Mouse (Mus musculus): ENCODE measurements around the gene Ebf4. TPM values are rescaled to one million over a fixed set of nuclear protein-coding genes. Genes with fewer than 3 reads are reported as not detected.

Gene Ebf4
- polyA plus RNA-seq, 1 experiment from 2014 or later, result 4.5 TPM

GRCm38 (mm10) chr2:130408194-130408593 lies 113.2 kb downstream of the Ebf4 start:
- no peaks in the 10 kb centered on the region for H3K9me3 ChIP-seq (ENCODE audit: control insufficient read depth, low read length)
- no peaks in the 10 kb centered on the region for H3K4me1 ChIP-seq (replicated peaks; ENCODE audit: control insufficient read depth, insufficient read depth, low read length)
- H3K4me2 ChIP-seq (replicated peaks), result no peak overlapping the region
- ATAC-seq (ENCODE audit: low FRiP score) (no peak), DNase-seq (ENCODE audit: low spot score) (peak; percentile 39)
- H3K36me3 ChIP-seq (replicated peaks; ENCODE audit: control insufficient read depth, insufficient read depth), result no peaks in the 10 kb centered on the region
- no peaks in the 10 kb centered on the region for H3K27me3 ChIP-seq (ENCODE audit: control insufficient read depth, insufficient read depth, low read length)
- 22% methylated on average over 6 of the region's 6 CpGs for WGBS
- no peak overlapping the region for H3K27ac ChIP-seq
- no peak overlapping the region for H3K4me3 ChIP-seq (replicated peaks; ENCODE audit: low read length)
- H3K9ac ChIP-seq, result no peak overlapping the region

DNA sequence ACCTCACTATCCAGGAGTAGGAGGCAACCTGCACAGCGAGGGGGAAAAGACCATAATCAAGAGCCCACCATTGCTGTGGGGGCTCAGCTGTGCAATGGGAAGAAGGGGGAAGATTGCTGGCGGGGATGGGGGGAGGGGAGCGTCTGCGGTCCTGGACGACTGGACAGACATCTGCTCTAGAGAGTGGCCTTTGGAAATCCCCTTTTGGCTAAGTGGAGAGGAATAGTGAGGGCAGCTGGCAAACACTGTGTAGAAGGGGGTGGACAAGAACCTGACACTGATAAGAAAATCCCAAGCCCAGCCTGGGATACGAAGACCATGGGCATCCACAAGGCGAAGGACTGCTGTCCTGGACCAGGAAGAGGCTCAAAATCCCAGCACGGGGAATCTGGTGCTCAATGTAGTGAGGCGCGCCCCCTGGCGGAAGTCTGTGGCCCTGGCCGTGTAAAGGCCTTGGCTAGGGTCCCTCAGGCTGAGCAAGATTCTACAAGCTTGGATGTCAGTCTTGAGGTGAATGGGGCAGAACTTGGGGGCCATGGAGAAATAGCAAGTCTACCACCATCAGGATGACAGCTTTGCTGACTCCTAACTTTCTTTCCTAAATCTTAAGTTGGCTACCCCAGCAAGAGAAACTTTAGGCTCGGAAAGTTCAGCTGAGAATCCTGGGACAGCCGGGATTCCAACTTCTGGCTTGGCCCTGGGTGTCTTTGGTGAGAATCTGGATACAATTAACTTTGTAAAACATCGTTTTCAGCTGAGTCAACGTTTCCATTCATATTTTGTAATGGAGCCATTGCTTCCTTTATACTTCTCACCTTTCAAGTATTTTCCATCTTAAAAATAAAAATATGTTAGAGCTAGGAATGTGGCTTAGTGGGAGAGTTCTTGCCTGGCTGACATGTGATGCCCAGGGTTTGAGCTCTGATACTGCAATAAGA lies 116.9 kb downstream of the Ebf4 start:
- H3K4me3 ChIP-seq (replicated peaks; ENCODE audit: low read length), result no peak overlapping the region
- H3K4me1 ChIP-seq (replicated peaks; ENCODE audit: control insufficient read depth, insufficient read depth, low read length), result no peaks in the 10 kb centered on the region
- H3K27me3 ChIP-seq (ENCODE audit: control insufficient read depth, insufficient read depth, low read length), result no peaks in the 10 kb centered on the region
- DNase-seq (ENCODE audit: low spot score) (peak; percentile 84), ATAC-seq (ENCODE audit: low FRiP score) (peak; percentile 86)
- no peak overlapping the region; the same call in 1 of the 2 replicates for H3K4me2 ChIP-seq (replicated peaks)
- whole genome bisulfite sequencing, result 33% methylated on average over 16 of the region's 16 CpGs
- no peak overlapping the region for H3K9ac ChIP-seq
- no peaks in the 10 kb centered on the region for H3K9me3 ChIP-seq (ENCODE audit: control insufficient read depth, low read length)
- no peaks in the 10 kb centered on the region for H3K36me3 ChIP-seq (replicated peaks; ENCODE audit: control insufficient read depth, insufficient read depth)
- H3K27ac ChIP-seq, result no peak overlapping the region

DNA sequence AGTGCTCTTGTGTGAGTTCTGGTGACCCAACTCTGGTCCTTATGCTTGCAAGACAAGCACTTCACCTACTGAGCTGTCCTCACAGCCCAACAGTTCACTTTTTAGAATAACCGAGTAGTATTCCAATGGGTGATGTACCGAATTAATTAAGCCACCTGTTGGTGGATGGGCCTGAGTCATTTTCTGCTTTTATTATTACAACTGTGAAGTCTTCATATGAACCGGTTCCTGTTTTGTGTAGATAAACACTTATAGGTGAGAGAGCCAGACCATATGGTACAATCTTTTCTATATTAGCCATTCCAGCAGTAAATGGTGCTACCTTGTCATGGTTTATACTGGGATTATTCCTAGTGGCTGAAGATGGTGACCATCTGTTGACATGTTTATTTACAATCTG lies 117.8 kb downstream of the Ebf4 start:
- H3K36me3 ChIP-seq (replicated peaks; ENCODE audit: control insufficient read depth, insufficient read depth), result no peaks in the 10 kb centered on the region
- no peak overlapping the region for H3K9ac ChIP-seq
- ATAC-seq (ENCODE audit: low FRiP score) (no peak), DNase-seq (ENCODE audit: low spot score) (no peak)
- 80% methylated on average over 3 of the region's 3 CpGs for WGBS
- no peaks in the 10 kb centered on the region for H3K4me1 ChIP-seq (replicated peaks; ENCODE audit: control insufficient read depth, insufficient read depth, low read length)
- H3K27me3 ChIP-seq (ENCODE audit: control insufficient read depth, insufficient read depth, low read length), result no peaks in the 10 kb centered on the region
- no peak overlapping the region for H3K4me2 ChIP-seq (replicated peaks)
- no peak overlapping the region for H3K27ac ChIP-seq
- no peak overlapping the region for H3K4me3 ChIP-seq (replicated peaks; ENCODE audit: low read length)
- H3K9me3 ChIP-seq (ENCODE audit: control insufficient read depth, low read length), result no peaks in the 10 kb centered on the region

DNA sequence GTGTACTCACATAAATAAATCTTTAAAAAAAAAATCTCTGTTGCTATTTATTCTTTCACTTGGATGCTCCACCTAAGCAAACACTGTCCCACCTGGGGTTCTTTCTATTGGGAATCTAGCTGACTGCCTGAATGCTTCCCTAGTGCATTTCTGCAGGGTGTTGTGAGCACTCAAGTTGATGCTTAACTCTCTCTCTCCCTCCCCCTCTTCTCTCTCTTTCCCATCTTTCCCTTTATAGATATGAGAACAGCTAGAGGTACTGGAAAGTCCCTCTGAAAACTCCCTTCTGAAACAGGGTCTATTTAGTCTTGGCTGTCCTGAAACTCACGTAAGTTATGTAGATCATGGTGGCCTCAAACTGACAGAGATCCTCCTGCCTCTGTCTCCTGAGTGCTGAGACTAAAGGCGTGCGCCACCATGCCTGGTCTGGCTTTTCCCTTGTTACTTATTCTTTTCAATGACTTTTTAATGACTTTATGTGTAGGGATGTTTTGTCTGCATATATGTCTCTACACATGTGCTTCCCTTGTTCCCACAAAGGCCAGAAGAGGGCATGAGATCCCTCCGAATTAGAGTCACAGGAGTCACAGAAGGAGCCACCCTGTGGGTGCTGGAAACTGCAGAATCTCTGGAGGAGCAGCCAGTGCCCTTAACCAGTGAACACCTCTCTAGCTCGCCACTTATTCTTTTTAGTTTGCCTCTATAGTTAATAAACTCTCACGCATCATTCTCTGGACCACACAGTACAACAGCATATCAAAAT lies 119.3 kb downstream of the Ebf4 start:
- Histone ChIP-seq H3K4me2 (replicated peaks) (no peak overlapping the region), H3K9me3 (ENCODE audit: control insufficient read depth, low read length) (no peaks in the 10 kb centered on the region), H3K27me3 (ENCODE audit: control insufficient read depth, insufficient read depth, low read length) (no peaks in the 10 kb centered on the region), H3K36me3 (replicated peaks; ENCODE audit: control insufficient read depth, insufficient read depth) (peaks cover 8% of the 10 kb centered on the region; the same call in 1 of the 2 replicates), H3K27ac (no peak overlapping the region), H3K4me1 (replicated peaks; ENCODE audit: control insufficient read depth, insufficient read depth, low read length) (no peaks in the 10 kb centered on the region), H3K9ac (no peak overlapping the region), H3K4me3 (replicated peaks; ENCODE audit: low read length) (no peak overlapping the region)
- no peak for ATAC-seq (ENCODE audit: low FRiP score)
- DNase-seq (ENCODE audit: low spot score), result no peak
- WGBS, result 77% methylated on average over 6 of the region's 6 CpGs

Other genes with a start within 250 kb of the Ebf4 start
- 0.07 TPM in 2 replicates for gene Tgm6, start 182.8 kb upstream of the Ebf4 start, polyA plus RNA-seq (2014; fragmentation: Nextera tagmentation; extraction: Ambion mirVana)
- gene Snrpb, start 115.8 kb upstream of the Ebf4 start, polyA plus RNA-seq (2014; fragmentation: Nextera tagmentation; extraction: Ambion mirVana), result 296 and 309 TPM in 2 replicates
- gene Tmc2, start 100.0 kb upstream of the Ebf4 start, polyA plus RNA-seq (2014; fragmentation: Nextera tagmentation; extraction: Ambion mirVana), result not detected in 2 replicates
- gene Nop56, start 20.7 kb upstream of the Ebf4 start, polyA plus RNA-seq (2014; fragmentation: Nextera tagmentation; extraction: Ambion mirVana), result 220 and 244 TPM in 2 replicates
- gene Idh3b, start 10.6 kb upstream of the Ebf4 start, polyA plus RNA-seq (2014; fragmentation: Nextera tagmentation; extraction: Ambion mirVana), result 184 and 194 TPM in 2 replicates
- 22.8 and 23.8 TPM in 2 replicates for gene Cpxm1, start 102.4 kb downstream of the Ebf4 start, polyA plus RNA-seq (2014; fragmentation: Nextera tagmentation; extraction: Ambion mirVana)
- gene Gm28372, start 110.1 kb downstream of the Ebf4 start, polyA plus RNA-seq (2014; fragmentation: Nextera tagmentation; extraction: Ambion mirVana), result 0.35 TPM in 1 of 2 replicates, not detected in the other
- gene 1700020A23Rik, start 110.1 kb downstream of the Ebf4 start, polyA plus RNA-seq (2014; fragmentation: Nextera tagmentation; extraction: Ambion mirVana), result 0.72 TPM in 1 of 2 replicates, not detected in the other
- gene Tmem239, start 111.3 kb downstream of the Ebf4 start, polyA plus RNA-seq (2014; fragmentation: Nextera tagmentation; extraction: Ambion mirVana), result not detected in 2 replicates
- gene Vps16, start 129.2 kb downstream of the Ebf4 start, polyA plus RNA-seq (2014; fragmentation: Nextera tagmentation; extraction: Ambion mirVana), result 75.9 and 91.3 TPM in 2 replicates
- 9.0 and 11.3 TPM in 2 replicates for gene Pced1a, start 129.5 kb downstream of the Ebf4 start, polyA plus RNA-seq (2014; fragmentation: Nextera tagmentation; extraction: Ambion mirVana)
- gene Ptpra, start 155.1 kb downstream of the Ebf4 start, polyA plus RNA-seq (2014; fragmentation: Nextera tagmentation; extraction: Ambion mirVana), result 158 and 171 TPM in 2 replicates

All from hindbrain, embryonic 14.5 days (tissue).